Mouse (Mus musculus): ENCODE data around the gene Shisal2a. TPM values are rescaled to one million over a fixed set of nuclear protein-coding genes. Genes with fewer than 3 reads are reported as not detected.

Gene Shisal2a
- total RNA-seq, 2 experiments from 2014 or later: not detected

Other genes with a start within 250 kb of the Shisal2a start
- 10 to 100 TPM; 92.6 to 93.0 TPM for gene Scp2, start 238.4 kb downstream of the Shisal2a start, total RNA-seq (2021)
- 1 to 10 TPM; 9.0 to 9.8 TPM for gene Echdc2, start 217.9 kb downstream of the Shisal2a start, total RNA-seq (2021)
- gene Zyg11a, start 165.3 kb downstream of the Shisal2a start, total RNA-seq (2021): not detected
- gene Zyg11b, start 82.3 kb downstream of the Shisal2a start, total RNA-seq (2021): 100 to 1,000 TPM; 132 to 137 TPM
- gene Coa7, start 55.2 kb downstream of the Shisal2a start, total RNA-seq (2021): 10 to 100 TPM; 30.9 to 36.5 TPM
- 10 to 100 TPM in 1 of 2 experiments, 1 to 10 TPM in 1; 9.4 to 10.1 TPM for gene Gpx7, start 23.6 kb upstream of the Shisal2a start, total RNA-seq (2021)
- gene Tut4, start 76.1 kb upstream of the Shisal2a start, total RNA-seq (2021): 10 to 100 TPM; 33.3 to 41.0 TPM
- 10 to 100 TPM; 37.4 to 38.2 TPM for gene Prpf38a, start 196.0 kb upstream of the Shisal2a start, total RNA-seq (2021)
- gene Orc1, start 196.1 kb upstream of the Shisal2a start, total RNA-seq (2021): under 1 TPM in 1 of 2 experiments, not detected in 1; 0.25 TPM
- gene Cc2d1b, start 236.6 kb upstream of the Shisal2a start, total RNA-seq (2021): 10 to 100 TPM; 28.3 to 34.5 TPM

Data from left cerebral cortex, postnatal 14 days (tissue).